Mouse (Mus musculus): ENCODE data around the gene Zfp119b. TPM values are rescaled to one million over a fixed set of nuclear protein-coding genes. Genes with fewer than 3 reads are reported as not detected.
"Not testable (repeated sequence)": the region's sequence is repeated elsewhere in the genome, so short reads cannot be mapped to it uniquely, and the experiment has no call there.

Zfp119b gene
- polyA plus RNA-seq, 1 experiment from 2014 or later: 3.5 TPM

DNA sequence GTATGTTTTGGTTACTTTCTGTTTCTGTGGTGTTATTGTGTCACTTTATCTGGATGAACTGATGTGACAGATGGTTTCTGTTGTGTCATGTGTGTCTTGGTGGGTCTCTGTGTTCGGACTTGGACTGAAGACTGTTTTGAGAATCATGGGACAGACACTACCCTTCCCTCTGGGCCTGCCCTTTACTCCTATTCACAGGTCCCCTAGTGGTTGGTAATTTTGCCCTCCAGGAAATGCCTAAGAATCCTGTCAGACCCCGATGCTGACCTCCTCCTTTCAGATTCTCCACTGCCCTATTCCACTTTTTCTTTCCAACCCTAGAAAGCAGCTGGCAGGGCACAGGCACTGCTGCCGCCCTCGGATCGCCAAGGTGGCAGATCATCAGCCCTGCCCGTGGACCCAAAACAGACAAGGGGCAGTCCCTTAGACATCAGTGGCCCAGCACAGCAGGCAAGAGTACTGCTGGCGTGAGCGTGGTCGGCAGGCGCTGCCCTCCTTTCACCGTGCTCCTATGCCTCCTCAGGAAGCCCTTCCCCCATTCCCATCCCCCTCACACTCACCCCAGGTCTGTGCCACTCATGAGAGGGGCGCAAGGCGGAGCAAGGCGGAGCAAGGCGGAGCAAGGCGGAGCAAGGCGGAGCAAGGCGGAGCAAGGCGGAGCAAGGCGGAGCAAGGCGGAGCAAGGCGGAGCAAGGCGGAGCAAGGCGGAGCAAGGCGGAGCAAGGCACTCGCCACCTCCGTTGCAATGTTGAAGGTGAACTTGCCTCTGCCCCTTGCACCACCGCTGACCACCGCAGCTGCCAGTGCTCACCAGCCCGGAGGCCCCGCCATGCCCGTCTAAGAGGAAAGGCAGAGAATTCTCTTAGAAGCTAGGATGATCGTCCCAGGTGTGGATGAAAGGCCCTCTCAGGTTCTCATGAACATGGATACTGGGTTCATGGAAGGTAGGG is 17.5 kb downstream of the Zfp119b start:
- 1% methylated on average over 33 of the region's 33 CpGs for WGBS
- no peaks in the 10 kb centered on the region for H3K27me3 ChIP-seq (replicated peaks)
- peak; percentile 95 for ATAC-seq
- H3K9ac ChIP-seq: peak overlapping the region; percentile 77
- H3K4me2 ChIP-seq (replicated peaks): peak overlapping the region; percentile 87
- H3K27ac ChIP-seq: peak overlapping the region; percentile 73; the same call in 1 of the 2 replicates
- peak overlapping the region; percentile 64 for H3K4me3 ChIP-seq (replicated peaks)
- H3K36me3 ChIP-seq: no peaks in the 10 kb centered on the region
- no peaks in the 10 kb centered on the region for H3K9me3 ChIP-seq
- H3K4me1 ChIP-seq (replicated peaks): 0 out of 2 replicates have a peak, but pooled peaks cover 3% of the 10 kb centered on the region

- Histone ChIP-seq H3K4me3 (replicated peaks) (no peak overlapping the region), H3K36me3 (no peaks in the 10 kb centered on the region), H3K9ac (no peak overlapping the region), H3K27ac (no peak overlapping the region), H3K4me2 (replicated peaks) (no peak overlapping the region), H3K27me3 (replicated peaks) (no peaks in the 10 kb centered on the region), H3K9me3 (no peaks in the 10 kb centered on the region), H3K4me1 (replicated peaks) (no peaks in the 10 kb centered on the region)
- ATAC-seq: no peak
Measured at GRCm38 (mm10) chr17:55906669-55907068, 42.6 kb downstream of the Zfp119b start.

- Histone ChIP-seq H3K4me2 (replicated peaks) (no peak overlapping the region), H3K4me3 (replicated peaks) (no peak overlapping the region), H3K27me3 (replicated peaks) (no peaks in the 10 kb centered on the region), H3K36me3 (no peaks in the 10 kb centered on the region), H3K9ac (no peak overlapping the region), H3K9me3 (no peaks in the 10 kb centered on the region), H3K4me1 (replicated peaks) (no peaks in the 10 kb centered on the region), H3K27ac (no peak overlapping the region)
- 68% methylated on average over 6 of the region's 6 CpGs for WGBS
- ATAC-seq: peak; percentile 68
Measured at GRCm38 (mm10) chr17:55904131-55904530, 45.2 kb downstream of the Zfp119b start.

GRCm38 (mm10) chr17:55903687-55904086 is 45.6 kb downstream of the Zfp119b start:
- Histone ChIP-seq H3K4me1 (replicated peaks) (no peaks in the 10 kb centered on the region), H3K27ac (no peak overlapping the region), H3K4me3 (replicated peaks) (no peak overlapping the region), H3K36me3 (no peaks in the 10 kb centered on the region), H3K9me3 (no peaks in the 10 kb centered on the region), H3K4me2 (replicated peaks) (no peak overlapping the region), H3K9ac (no peak overlapping the region), H3K27me3 (replicated peaks) (no peaks in the 10 kb centered on the region)
- ATAC-seq: peak; percentile 83
- WGBS: 79% methylated on average over 1 of the region's 1 CpGs

DNA sequence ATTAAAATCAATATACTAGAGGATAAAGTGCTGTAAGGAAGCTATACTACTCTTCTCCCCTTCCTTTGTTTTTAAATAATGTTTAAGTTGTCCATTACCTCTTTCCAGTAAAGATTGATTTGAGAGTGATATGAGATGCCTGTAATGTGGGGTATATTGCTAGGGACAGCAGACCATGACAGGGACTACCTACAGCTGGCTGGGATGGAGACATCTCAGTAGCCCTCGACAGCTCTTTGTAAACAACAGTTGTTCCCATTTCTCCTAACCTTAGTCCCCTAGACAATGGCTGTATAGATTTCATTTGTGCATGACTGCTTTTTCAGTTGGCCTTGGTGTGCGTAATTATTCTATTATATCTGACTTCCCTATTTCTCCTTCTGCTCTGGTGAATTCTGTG is 46.2 kb downstream of the Zfp119b start:
- Histone ChIP-seq H3K4me1 (replicated peaks) (no peaks in the 10 kb centered on the region), H3K4me2 (replicated peaks) (no peak overlapping the region), H3K9me3 (no peaks in the 10 kb centered on the region), H3K9ac (no peak overlapping the region), H3K27ac (no peak overlapping the region), H3K27me3 (replicated peaks) (no peaks in the 10 kb centered on the region), H3K4me3 (replicated peaks) (no peak overlapping the region), H3K36me3 (peaks cover under 1% of the 10 kb centered on the region; the same call in 1 of the 2 replicates)
- 56% methylated on average over 2 of the region's 2 CpGs for WGBS
- no peak; the same call in 1 of the 2 replicates for ATAC-seq

- Histone ChIP-seq H3K9ac (0 out of 2 replicates have a peak overlapping the region, but pooled peaks have one; percentile 29), H3K4me2 (replicated peaks) (peak overlapping the region; percentile 50), H3K4me3 (replicated peaks) (peak overlapping the region; percentile 50)
- not testable (repeated sequence) for H3K4me1 ChIP-seq (replicated peaks); H3K36me3 ChIP-seq; H3K27me3 ChIP-seq (replicated peaks); ATAC-seq; H3K27ac ChIP-seq; H3K9me3 ChIP-seq
- 6% methylated on average over 6 of the region's 8 CpGs for WGBS
Measured at GRCm38 (mm10) chr17:55892406-55892955, 56.8 kb downstream of the Zfp119b start.

Other genes with a start within 250 kb of the Zfp119b start
- gene Pot1b, start 236.9 kb downstream of the Zfp119b start, polyA plus RNA-seq (2015; fragmentation: Nextera tagmentation; extraction: Ambion mirVana): 6.6 and 7.0 TPM in 2 replicates
- gene Adgre4, start 199.5 kb downstream of the Zfp119b start, polyA plus RNA-seq (2015; fragmentation: Nextera tagmentation; extraction: Ambion mirVana): 0.95 and 1.0 TPM in 2 replicates
- 7.4 and 7.5 TPM in 2 replicates for gene Zfp119a, start 70.6 kb downstream of the Zfp119b start, polyA plus RNA-seq (2015; fragmentation: Nextera tagmentation; extraction: Ambion mirVana)
- 9.0 and 11.0 TPM in 2 replicates for gene Zfp959, start 57.4 kb downstream of the Zfp119b start, polyA plus RNA-seq (2015; fragmentation: Nextera tagmentation; extraction: Ambion mirVana)
- gene Ebi3, start 3.1 kb upstream of the Zfp119b start, polyA plus RNA-seq (2015; fragmentation: Nextera tagmentation; extraction: Ambion mirVana): 2.8 and 3.2 TPM in 2 replicates
- gene Yju2, start 9.6 kb upstream of the Zfp119b start, polyA plus RNA-seq (2015; fragmentation: Nextera tagmentation; extraction: Ambion mirVana): 21.0 and 21.4 TPM in 2 replicates
- 9.0 and 9.4 TPM in 2 replicates for gene Shd, start 21.0 kb upstream of the Zfp119b start, polyA plus RNA-seq (2015; fragmentation: Nextera tagmentation; extraction: Ambion mirVana)
- 8.9 and 11.5 TPM in 2 replicates for gene Fsd1, start 37.0 kb upstream of the Zfp119b start, polyA plus RNA-seq (2015; fragmentation: Nextera tagmentation; extraction: Ambion mirVana)
- gene Stap2, start 56.1 kb upstream of the Zfp119b start, polyA plus RNA-seq (2015; fragmentation: Nextera tagmentation; extraction: Ambion mirVana): 40.3 and 45.8 TPM in 2 replicates
- gene Mpnd, start 56.2 kb upstream of the Zfp119b start, polyA plus RNA-seq (2015; fragmentation: Nextera tagmentation; extraction: Ambion mirVana): 86.3 and 95.3 TPM in 2 replicates
- 124 TPM in 2 replicates for gene Sh3gl1, start 87.1 kb upstream of the Zfp119b start, polyA plus RNA-seq (2015; fragmentation: Nextera tagmentation; extraction: Ambion mirVana)
- gene Chaf1a, start 90.9 kb upstream of the Zfp119b start, polyA plus RNA-seq (2015; fragmentation: Nextera tagmentation; extraction: Ambion mirVana): 21.4 and 22.4 TPM in 2 replicates
- gene Ubxn6, start 125.5 kb upstream of the Zfp119b start, polyA plus RNA-seq (2015; fragmentation: Nextera tagmentation; extraction: Ambion mirVana): 29.9 and 35.1 TPM in 2 replicates
- 85.7 and 86.9 TPM in 2 replicates for gene Hdgfl2, start 130.1 kb upstream of the Zfp119b start, polyA plus RNA-seq (2015; fragmentation: Nextera tagmentation; extraction: Ambion mirVana)
- gene Plin4, start 160.3 kb upstream of the Zfp119b start, polyA plus RNA-seq (2015; fragmentation: Nextera tagmentation; extraction: Ambion mirVana): 0.03 and 0.14 TPM in 2 replicates
- 0.52 and 0.85 TPM in 2 replicates for gene Plin5, start 168.1 kb upstream of the Zfp119b start, polyA plus RNA-seq (2015; fragmentation: Nextera tagmentation; extraction: Ambion mirVana)
- 0.15 and 0.33 TPM in 2 replicates for gene Lrg1, start 172.5 kb upstream of the Zfp119b start, polyA plus RNA-seq (2015; fragmentation: Nextera tagmentation; extraction: Ambion mirVana)
- 1.4 TPM in 2 replicates for gene Sema6b, start 190.8 kb upstream of the Zfp119b start, polyA plus RNA-seq (2015; fragmentation: Nextera tagmentation; extraction: Ambion mirVana)
- 11.9 and 12.8 TPM in 2 replicates for gene Tnfaip8l1, start 213.0 kb upstream of the Zfp119b start, polyA plus RNA-seq (2015; fragmentation: Nextera tagmentation; extraction: Ambion mirVana)
- 105 and 127 TPM in 2 replicates for gene Mydgf, start 234.4 kb upstream of the Zfp119b start, polyA plus RNA-seq (2015; fragmentation: Nextera tagmentation; extraction: Ambion mirVana)